9 mouse cellular contexts compared by ENCODE assay signal in genomic region chr10:97712687-97713086, GRCm38 (mm10). TPM values are rescaled to one million over a fixed set of nuclear protein-coding genes. Genes with fewer than 3 reads are reported as not detected.
A peak's percentile ranks its signal among the peaks of the same experiment; 100 is the strongest.
DNase-seq lines count a peak whose midpoint lies in the region; ATAC-seq and TF ChIP-seq lines count a peak whose summit lies in the region.
"Had no signal": no experiment of that assay in that cellular context is flagged by ENCODE, and none has a peak within 500 bp of the region (broad histone marks: within the 10 kb centered on the region; RNA-seq: fewer than 3 reads in every experiment).

No protein-coding gene starts in this region.

- no peak for TF ChIP-seq EP300 in ES-Bruce4 (IDR thresholded peaks at IDR 0.05; ENCODE audit: insufficient read depth, low read depth, low read length)

- intact Hi-C loops in heart, postnatal 25 days (cut with DNase I) = loop anchor here (5.0 kb wide), 1 partner anchor 1375 kb away; no protein-coding TSS in a partner anchor

- ATAC-seq in forebrain, embryonic 15.5 days (replicated peaks) = peak; percentile 72; the same call in 1 of the 2 replicates
- peak; percentile 64; the same call in 1 of the 2 replicates for ATAC-seq in limb, embryonic 13.5 days (ENCODE audit: low FRiP score, low read depth)

- no peak overlapping the region for H3K4me2 ChIP-seq in forebrain, embryonic 15.5 days (replicated peaks)
- H3K4me2 ChIP-seq in limb, embryonic 13.5 days (replicated peaks) = no peak overlapping the region
- H3K4me2 ChIP-seq: lung, embryonic 15.5 days had no signal

- no peak overlapping the region for H3K27ac ChIP-seq in ES-Bruce4 (ENCODE audit: insufficient read depth, low read length)
- no peak overlapping the region for H3K27ac ChIP-seq in forebrain, embryonic 15.5 days (replicated peaks)
- H3K27ac ChIP-seq in limb, embryonic 13.5 days = no peak overlapping the region
- H3K27ac ChIP-seq: lung, embryonic 15.5 days had no signal

- H3K4me3 ChIP-seq in ES-Bruce4 (ENCODE audit: low read depth, low read length) = no peak overlapping the region
- H3K4me3 ChIP-seq in forebrain, embryonic 15.5 days = no peak overlapping the region
- no peak overlapping the region for H3K4me3 ChIP-seq in limb, embryonic 13.5 days
- H3K4me3 ChIP-seq: lung, embryonic 15.5 days had no signal

- TF ChIP-seq POLR2A in ES-Bruce4 (IDR thresholded peaks at IDR 0.05; ENCODE audit: insufficient read depth, low read length) = no peak

- DNase-seq in layer of hippocampus, postnatal 10 days (ENCODE audit: low spot score in 2 of 2) = peak; percentile 25 to 44
- no peak for DNase-seq in layer of hippocampus, postnatal 36 days
- DNase-seq in c-Kit-positive CD71-negative TER-119-negative erythroid progenitor cells, embryonic 14.5 days (ENCODE audit: low read depth) = peak; percentile 31
- DNase-seq in retina, postnatal 1 day = peak; percentile 74
- no peak for DNase-seq in heart, postnatal 25 days (ENCODE audit: low spot score)

- no peaks in the 10 kb centered on the region for H3K27me3 ChIP-seq in ES-Bruce4 (ENCODE audit: control insufficient read depth, insufficient read depth, low read length, poor library complexity, severe bottlenecking)
- no peaks in the 10 kb centered on the region for H3K27me3 ChIP-seq in forebrain, embryonic 15.5 days
- H3K27me3 ChIP-seq in limb, embryonic 13.5 days = no peaks in the 10 kb centered on the region
- H3K27me3 ChIP-seq: lung, embryonic 15.5 days had no signal

- WGBS in forebrain, embryonic 15.5 days = 4% methylated on average over 5 of the region's 5 CpGs
- WGBS in limb, embryonic 13.5 days = 2% methylated on average over 5 of the region's 5 CpGs

- H3K4me1 ChIP-seq in ES-Bruce4 (ENCODE audit: control insufficient read depth, insufficient read depth, low read length) = no peaks in the 10 kb centered on the region
- H3K4me1 ChIP-seq in forebrain, embryonic 15.5 days = peaks cover 9% of the 10 kb centered on the region; the same call in 1 of the 2 replicates
- H3K4me1 ChIP-seq in limb, embryonic 13.5 days = no peaks in the 10 kb centered on the region

- H3K9me3 ChIP-seq in ES-Bruce4 (replicated peaks; ENCODE audit: control insufficient read depth, insufficient read depth, low read length, poor library complexity, severe bottlenecking) = no peaks in the 10 kb centered on the region
- H3K9me3 ChIP-seq in forebrain, embryonic 15.5 days = no peaks in the 10 kb centered on the region
- no peaks in the 10 kb centered on the region for H3K9me3 ChIP-seq in limb, embryonic 13.5 days
- H3K9me3 ChIP-seq: lung, embryonic 15.5 days had no signal

- TF ChIP-seq CTCF in ES-Bruce4 (IDR thresholded peaks at IDR 0.05; ENCODE audit: low read depth, low read length) = peak; percentile 14

- H3K9ac ChIP-seq in ES-Bruce4 (ENCODE audit: low read depth, poor library complexity, severe bottlenecking) = no peak overlapping the region
- no peak overlapping the region for H3K9ac ChIP-seq in forebrain, embryonic 15.5 days (replicated peaks)
- no peak overlapping the region for H3K9ac ChIP-seq in limb, embryonic 13.5 days
- H3K9ac ChIP-seq: lung, embryonic 15.5 days had no signal

- no peaks in the 10 kb centered on the region for H3K36me3 ChIP-seq in ES-Bruce4 (ENCODE audit: control insufficient read depth, insufficient read depth, low read length, poor library complexity, severe bottlenecking)
- no peaks in the 10 kb centered on the region for H3K36me3 ChIP-seq in forebrain, embryonic 15.5 days
- H3K36me3 ChIP-seq in limb, embryonic 13.5 days = no peaks in the 10 kb centered on the region
- H3K36me3 ChIP-seq: lung, embryonic 15.5 days had no signal

RNA-seq across cellular contexts. Expression of gene C030005K15Rik, which starts 13.9 kb away (rescaled TPM):
- under 1 TPM in 1 of 2 experiments, not detected in 1; 0.32 TPM for total RNA-seq in layer of hippocampus, postnatal 10 days (2021)
- total RNA-seq in layer of hippocampus, postnatal 36 days (2021) = under 1 TPM; 0.40 to 0.42 TPM
- not detected in 2 replicates for polyA plus RNA-seq in ES-Bruce4 (2011; ENCODE audit: insufficient read depth, insufficient read length, low read depth, missing spikeins)
- not detected in 2 replicates for polyA plus RNA-seq in forebrain, embryonic 15.5 days (2015; fragmentation: Nextera tagmentation; extraction: Ambion mirVana)
- polyA plus RNA-seq in limb, embryonic 13.5 days (2015; fragmentation: Nextera tagmentation; extraction: Ambion mirVana) = not detected in 2 replicates
- not detected for total RNA-seq in heart, postnatal 25 days (2021)
- polyA plus RNA-seq: lung, embryonic 15.5 days had no signal

RNA-seq across cellular contexts. Expression of gene Ccer1, which starts 19.8 kb away (rescaled TPM):
- not detected for total RNA-seq in layer of hippocampus, postnatal 10 days (2021)
- not detected for total RNA-seq in layer of hippocampus, postnatal 36 days (2021)
- polyA plus RNA-seq in ES-Bruce4 (2011; ENCODE audit: insufficient read depth, insufficient read length, low read depth, missing spikeins) = not detected in 2 replicates
- not detected in 2 replicates for polyA plus RNA-seq in forebrain, embryonic 15.5 days (2015; fragmentation: Nextera tagmentation; extraction: Ambion mirVana)
- polyA plus RNA-seq in limb, embryonic 13.5 days (2015; fragmentation: Nextera tagmentation; extraction: Ambion mirVana) = 0.10 TPM in 1 of 2 replicates, not detected in the other
- not detected for total RNA-seq in heart, postnatal 25 days (2021)
- polyA plus RNA-seq: lung, embryonic 15.5 days had no signal

Comparison
In these comparisons a context has a peak if more than half of its experiments do, and no peak if none do; other contexts are left out.
1. DNase-seq: peak in layer of hippocampus, postnatal 10 days (2 of 2), c-Kit-positive CD71-negative TER-119-negative erythroid progenitor cells, embryonic 14.5 days (single experiment) and retina, postnatal 1 day (single experiment); none in layer of hippocampus, postnatal 36 days (0 of 2) and heart, postnatal 25 days (single experiment).